Mouse (Mus musculus) 416B (cell line): ENCODE results near the gene Tet3.
A peak's percentile ranks its signal among the peaks of the same experiment; 100 is the strongest.
"Not testable (repeated sequence)": the region's sequence is repeated elsewhere in the genome, so short reads cannot be mapped to it uniquely, and the experiment has no call there.

Experiments used
- DNase-seq: peaks from one replicate; pipeline ENCODE4 v3.0.0; 2011; ENCODE audit warnings: low read depth

The Tet3 gene

GRCm38 (mm10) chr6:83370316-83370965 is 88.4 kb downstream of the Tet3 start:
- DNase-seq: no peak

- DNase-seq: no peak
Observed at GRCm38 (mm10) chr6:83363075-83363474, 95.8 kb downstream of the Tet3 start.

- no peak for DNase-seq
Observed at GRCm38 (mm10) chr6:83361523-83362248, 97.2 kb downstream of the Tet3 start.

- no peak for DNase-seq
Observed at GRCm38 (mm10) chr6:83357436-83357835, 101.4 kb downstream of the Tet3 start.

- peak; percentile 77 for DNase-seq
Observed at GRCm38 (mm10) chr6:83356569-83357138, 102.2 kb downstream of the Tet3 start.

GRCm38 (mm10) chr6:83354856-83355781 is 103.8 kb downstream of the Tet3 start:
- DNase-seq: no peak

GRCm38 (mm10) chr6:83352666-83353410 is 106.0 kb downstream of the Tet3 start:
- no peak for DNase-seq

GRCm38 (mm10) chr6:83351490-83352160 is 107.3 kb downstream of the Tet3 start:
- DNase-seq: no peak

GRCm38 (mm10) chr6:83350851-83351405 is 108.0 kb downstream of the Tet3 start:
- DNase-seq: no peak

- DNase-seq: no peak
Observed at GRCm38 (mm10) chr6:83350172-83350571, 108.7 kb downstream of the Tet3 start.

- peak; percentile 77 for DNase-seq
Observed at GRCm38 (mm10) chr6:83349274-83349958, 109.5 kb downstream of the Tet3 start.

- DNase-seq: peak; percentile 72
Observed at GRCm38 (mm10) chr6:83348873-83349272, 110.0 kb downstream of the Tet3 start, which contains the start of gene Bola3. Gene Bola3, plus strand, starts transcription at chr6:83349147.

- no peak for DNase-seq
Observed at GRCm38 (mm10) chr6:83347916-83348315, 111.0 kb downstream of the Tet3 start.

- DNase-seq: not testable (repeated sequence)
Observed at GRCm38 (mm10) chr6:83345285-83345684, 113.6 kb downstream of the Tet3 start.

- no peak for DNase-seq
Observed at GRCm38 (mm10) chr6:83342957-83343356, 115.9 kb downstream of the Tet3 start.

- no peak for DNase-seq
Observed at GRCm38 (mm10) chr6:83341387-83341786, 117.5 kb downstream of the Tet3 start.

- peak; percentile 30 for DNase-seq
Observed at GRCm38 (mm10) chr6:83327591-83328190, 131.2 kb downstream of the Tet3 start.

- peak; percentile 37 for DNase-seq
Observed at GRCm38 (mm10) chr6:83326761-83327160, 132.1 kb downstream of the Tet3 start.

- no peak for DNase-seq
Observed at GRCm38 (mm10) chr6:83326394-83326736, 132.5 kb downstream of the Tet3 start.
